In genomic region chr1:184197272-184197671, GRCm38 (mm10) we compare ENCODE assay signal across 21 mouse cellular contexts.
DNase-seq lines count a peak whose midpoint lies in the region; ATAC-seq lines count a peak whose summit lies in the region.
"Had no signal": no experiment of that assay in that cellular context is flagged by ENCODE, and none has a peak within 500 bp of the region (broad histone marks: within the 10 kb centered on the region; RNA-seq: fewer than 3 reads in every experiment).

No protein-coding gene starts in this region.

- DNase-seq in heart, adult 11 months: peak; percentile 33
- no peak for DNase-seq in heart, adult 8-10 months (ENCODE audit: low spot score)
- DNase-seq in adrenal gland, postnatal 14 days: no peak
- no peak for DNase-seq in thymus, postnatal 0 days (ENCODE audit: low spot score)
- DNase-seq in embryo, embryonic 10.5 days (ENCODE audit: low spot score): no peak
- DNase-seq: adrenal gland, adult 2 months; adrenal gland, postnatal 10 days; adrenal gland, postnatal 36 days; B cell, adult 2 months; cerebellum, adult 11-12 months; cerebellum, adult 8-10 months; cerebellum, adult 9-11 months; cerebellum, postnatal 14 days; cerebellum, postnatal 36 days; forebrain, postnatal 0 days had no signal

- ATAC-seq in CD4-positive, CD25-positive, alpha-beta regulatory T cell, adult 4 months: peak; percentile 37
- ATAC-seq in activated CD4-positive, CD25-positive, alpha-beta regulatory T cell, adult 4 months: peak; percentile 46
- peak; percentile 69 for ATAC-seq in inflammation-experienced regulatory T-cells, adult 6 months
- ATAC-seq: forebrain, embryonic 13.5 days; forebrain, embryonic 15.5 days; forebrain, postnatal 0 days; Patski had no signal
